Mouse (Mus musculus) 416B (cell line): ENCODE measurements around the gene Rwdd3.
A peak's percentile ranks its signal among the peaks of the same experiment; 100 is the strongest.

Experiments
- DNase-seq: peaks from one replicate; pipeline ENCODE4 v3.0.0; 2011; ENCODE audit warnings: low read depth

Rwdd3 gene

GRCm38 (mm10) chr3:121160424-121160823, 11.1 kb downstream of the Rwdd3 start:
- no peak for DNase-seq

GRCm38 (mm10) chr3:121159566-121159965, 11.9 kb downstream of the Rwdd3 start:
- no peak for DNase-seq

- no peak for DNase-seq
Observed at GRCm38 (mm10) chr3:121158901-121159351, 12.6 kb downstream of the Rwdd3 start.

- DNase-seq = no peak
Observed at GRCm38 (mm10) chr3:121157546-121158330, 13.8 kb downstream of the Rwdd3 start.

GRCm38 (mm10) chr3:121156451-121157186, 14.9 kb downstream of the Rwdd3 start:
- no peak for DNase-seq

GRCm38 (mm10) chr3:121156043-121156442, 15.5 kb downstream of the Rwdd3 start:
- no peak for DNase-seq

GRCm38 (mm10) chr3:121133937-121134336, 37.6 kb downstream of the Rwdd3 start:
- no peak for DNase-seq

- DNase-seq = no peak
Observed at GRCm38 (mm10) chr3:121133039-121133438, 38.5 kb downstream of the Rwdd3 start.

GRCm38 (mm10) chr3:121127171-121127570, 44.3 kb downstream of the Rwdd3 start:
- no peak for DNase-seq

- DNase-seq = no peak
Observed at GRCm38 (mm10) chr3:121126476-121126875, 45.0 kb downstream of the Rwdd3 start.

- DNase-seq = no peak
Observed at GRCm38 (mm10) chr3:121121072-121121471, 50.4 kb downstream of the Rwdd3 start.

GRCm38 (mm10) chr3:121116590-121116989, 54.9 kb downstream of the Rwdd3 start:
- no peak for DNase-seq

GRCm38 (mm10) chr3:121116067-121116466, 55.4 kb downstream of the Rwdd3 start:
- no peak for DNase-seq

GRCm38 (mm10) chr3:121111068-121111467, 60.4 kb downstream of the Rwdd3 start:
- no peak for DNase-seq

- no peak for DNase-seq
Observed at GRCm38 (mm10) chr3:121110430-121110829, 61.1 kb downstream of the Rwdd3 start.

GRCm38 (mm10) chr3:121107481-121107880, 64.0 kb downstream of the Rwdd3 start:
- peak; percentile 37 for DNase-seq

- no peak for DNase-seq
Observed at GRCm38 (mm10) chr3:121105408-121105708, 66.1 kb downstream of the Rwdd3 start.
